Mouse (Mus musculus): Measurements from ENCODE around the gene Pigk. TPM values are rescaled to one million over a fixed set of nuclear protein-coding genes. Genes with fewer than 3 reads are reported as not detected.

Gene Pigk
- polyA plus RNA-seq, 1 experiment from 2014 or later = 50.8 TPM

- ATAC-seq (ENCODE audit: low FRiP score, low read depth) = no peak
- no peaks in the 10 kb centered on the region for H3K9me3 ChIP-seq
- no peak overlapping the region for H3K4me2 ChIP-seq
- H3K27me3 ChIP-seq = no peaks in the 10 kb centered on the region
- no peak overlapping the region for H3K9ac ChIP-seq
- H3K4me1 ChIP-seq (replicated peaks) = peaks cover 18% of the 10 kb centered on the region; the same call in 1 of the 2 replicates
- H3K4me3 ChIP-seq = no peak overlapping the region
- WGBS = 64% methylated on average over 7 of the region's 7 CpGs
- no peaks in the 10 kb centered on the region for H3K36me3 ChIP-seq
- H3K27ac ChIP-seq (replicated peaks) = no peak overlapping the region
Measured at GRCm38 (mm10) chr3:152888116-152888515, 174.2 kb downstream of the Pigk start.

- WGBS = 67% methylated on average over 4 of the region's 4 CpGs
Measured at GRCm38 (mm10) chr3:152894935-152895334, 181.0 kb downstream of the Pigk start.

GRCm38 (mm10) chr3:152896111-152896510, 182.2 kb downstream of the Pigk start:
- no peak overlapping the region for H3K9ac ChIP-seq
- no peak overlapping the region for H3K4me2 ChIP-seq
- ATAC-seq (ENCODE audit: low FRiP score, low read depth) = no peak
- WGBS = 83% methylated on average over 3 of the region's 3 CpGs
- H3K36me3 ChIP-seq = no peaks in the 10 kb centered on the region
- H3K4me1 ChIP-seq (replicated peaks) = no peaks in the 10 kb centered on the region
- no peaks in the 10 kb centered on the region for H3K27me3 ChIP-seq
- no peak overlapping the region for H3K4me3 ChIP-seq
- no peaks in the 10 kb centered on the region for H3K9me3 ChIP-seq
- no peak overlapping the region for H3K27ac ChIP-seq (replicated peaks)

More at GRCm38 (mm10) chr3:152894935-152895334, 181.0 kb downstream of the Pigk start:
- Histone ChIP-seq H3K27me3 (no peaks in the 10 kb centered on the region), H3K9me3 (no peaks in the 10 kb centered on the region), H3K4me2 (no peak overlapping the region), H3K9ac (no peak overlapping the region), H3K4me3 (no peak overlapping the region), H3K4me1 (replicated peaks) (no peaks in the 10 kb centered on the region), H3K36me3 (no peaks in the 10 kb centered on the region), H3K27ac (replicated peaks) (no peak overlapping the region)
- no peak for ATAC-seq (ENCODE audit: low FRiP score, low read depth)

GRCm38 (mm10) chr3:152897196-152897595, 183.3 kb downstream of the Pigk start:
- Histone ChIP-seq H3K4me1 (replicated peaks) (no peaks in the 10 kb centered on the region), H3K36me3 (no peaks in the 10 kb centered on the region), H3K27me3 (no peaks in the 10 kb centered on the region), H3K4me3 (no peak overlapping the region), H3K9ac (no peak overlapping the region), H3K9me3 (no peaks in the 10 kb centered on the region), H3K4me2 (no peak overlapping the region), H3K27ac (replicated peaks) (no peak overlapping the region)
- 82% methylated on average over 5 of the region's 5 CpGs for WGBS
- no peak for ATAC-seq (ENCODE audit: low FRiP score, low read depth)

GRCm38 (mm10) chr3:152898906-152899305, 185.0 kb downstream of the Pigk start:
- no peak for ATAC-seq (ENCODE audit: low FRiP score, low read depth)
- no peak overlapping the region for H3K4me3 ChIP-seq
- no peaks in the 10 kb centered on the region for H3K36me3 ChIP-seq
- H3K4me1 ChIP-seq (replicated peaks) = no peaks in the 10 kb centered on the region
- 94% methylated on average over 9 of the region's 9 CpGs for WGBS
- no peak overlapping the region for H3K27ac ChIP-seq (replicated peaks)
- H3K27me3 ChIP-seq = no peaks in the 10 kb centered on the region
- no peak overlapping the region for H3K4me2 ChIP-seq
- H3K9me3 ChIP-seq = no peaks in the 10 kb centered on the region
- H3K9ac ChIP-seq = no peak overlapping the region

GRCm38 (mm10) chr3:152905026-152905425, 191.1 kb downstream of the Pigk start:
- Histone ChIP-seq H3K27ac (replicated peaks) (no peak overlapping the region), H3K9me3 (no peaks in the 10 kb centered on the region), H3K27me3 (no peaks in the 10 kb centered on the region), H3K4me3 (no peak overlapping the region), H3K4me2 (no peak overlapping the region), H3K9ac (no peak overlapping the region), H3K36me3 (no peaks in the 10 kb centered on the region), H3K4me1 (replicated peaks) (peaks cover 6% of the 10 kb centered on the region; the same call in 1 of the 2 replicates)
- peak; percentile 56; the same call in 1 of the 2 replicates for ATAC-seq (ENCODE audit: low FRiP score, low read depth)
- WGBS = 89% methylated on average over 10 of the region's 10 CpGs

GRCm38 (mm10) chr3:152905800-152906199, 191.9 kb downstream of the Pigk start:
- 40% methylated on average over 10 of the region's 10 CpGs for WGBS
- Histone ChIP-seq H3K27me3 (no peaks in the 10 kb centered on the region), H3K9me3 (no peaks in the 10 kb centered on the region), H3K36me3 (no peaks in the 10 kb centered on the region), H3K4me3 (no peak overlapping the region), H3K27ac (replicated peaks) (no peak overlapping the region), H3K9ac (no peak overlapping the region), H3K4me2 (no peak overlapping the region), H3K4me1 (replicated peaks) (peaks cover 6% of the 10 kb centered on the region; the same call in 1 of the 2 replicates)
- ATAC-seq (ENCODE audit: low FRiP score, low read depth) = no peak

- 76% methylated on average over 5 of the region's 5 CpGs for WGBS
- Histone ChIP-seq H3K36me3 (no peaks in the 10 kb centered on the region), H3K4me1 (replicated peaks) (peaks cover 6% of the 10 kb centered on the region; the same call in 1 of the 2 replicates), H3K27ac (replicated peaks) (no peak overlapping the region), H3K9ac (no peak overlapping the region), H3K4me2 (no peak overlapping the region), H3K9me3 (no peaks in the 10 kb centered on the region), H3K27me3 (no peaks in the 10 kb centered on the region), H3K4me3 (no peak overlapping the region)
- no peak for ATAC-seq (ENCODE audit: low FRiP score, low read depth)
Measured at GRCm38 (mm10) chr3:152907087-152907486, 193.2 kb downstream of the Pigk start.

- WGBS = 85% methylated on average over 5 of the region's 5 CpGs
- H3K9ac ChIP-seq = no peak overlapping the region
- ATAC-seq (ENCODE audit: low FRiP score, low read depth) = no peak
- no peaks in the 10 kb centered on the region for H3K9me3 ChIP-seq
- no peaks in the 10 kb centered on the region for H3K36me3 ChIP-seq
- no peaks in the 10 kb centered on the region for H3K27me3 ChIP-seq
- H3K4me3 ChIP-seq = no peak overlapping the region
- peaks cover 6% of the 10 kb centered on the region; the same call in 1 of the 2 replicates for H3K4me1 ChIP-seq (replicated peaks)
- no peak overlapping the region for H3K4me2 ChIP-seq
- no peak overlapping the region for H3K27ac ChIP-seq (replicated peaks)
Measured at GRCm38 (mm10) chr3:152907683-152908082, 193.8 kb downstream of the Pigk start.

- H3K9ac ChIP-seq = no peak overlapping the region
- H3K9me3 ChIP-seq = no peaks in the 10 kb centered on the region
- ATAC-seq (ENCODE audit: low FRiP score, low read depth) = no peak
- H3K27ac ChIP-seq (replicated peaks) = no peak overlapping the region
- WGBS = 82% methylated on average over 4 of the region's 4 CpGs
- H3K4me3 ChIP-seq = no peak overlapping the region
- H3K27me3 ChIP-seq = no peaks in the 10 kb centered on the region
- no peaks in the 10 kb centered on the region for H3K4me1 ChIP-seq (replicated peaks)
- H3K4me2 ChIP-seq = no peak overlapping the region
- H3K36me3 ChIP-seq = no peaks in the 10 kb centered on the region
Measured at GRCm38 (mm10) chr3:152911578-152911977, 197.7 kb downstream of the Pigk start.

- no peak overlapping the region for H3K4me3 ChIP-seq
- no peaks in the 10 kb centered on the region for H3K36me3 ChIP-seq
- no peak overlapping the region for H3K4me2 ChIP-seq
- 83% methylated on average over 23 of the region's 23 CpGs for WGBS
- no peak overlapping the region for H3K27ac ChIP-seq (replicated peaks)
- H3K9ac ChIP-seq = no peak overlapping the region
- H3K4me1 ChIP-seq (replicated peaks) = no peaks in the 10 kb centered on the region
- H3K9me3 ChIP-seq = no peaks in the 10 kb centered on the region
- no peak for ATAC-seq (ENCODE audit: low FRiP score, low read depth)
- H3K27me3 ChIP-seq = no peaks in the 10 kb centered on the region
Measured at GRCm38 (mm10) chr3:152912216-152913101, 198.6 kb downstream of the Pigk start.

- no peak overlapping the region for H3K27ac ChIP-seq (replicated peaks)
Measured at GRCm38 (mm10) chr3:152913150-152913549, 199.2 kb downstream of the Pigk start.

More at GRCm38 (mm10) chr3:152913150-152913549, 199.2 kb downstream of the Pigk start:
- WGBS = 95% methylated on average over 10 of the region's 10 CpGs
- ATAC-seq (ENCODE audit: low FRiP score, low read depth) = no peak
- Histone ChIP-seq H3K27me3 (no peaks in the 10 kb centered on the region), H3K4me3 (no peak overlapping the region), H3K4me2 (no peak overlapping the region), H3K36me3 (no peaks in the 10 kb centered on the region), H3K9me3 (no peaks in the 10 kb centered on the region), H3K4me1 (replicated peaks) (no peaks in the 10 kb centered on the region), H3K9ac (no peak overlapping the region)
